Mouse (Mus musculus) ES-CJ7 (cell line): Measurements from ENCODE around the gene Tprgl.

Source experiments
- DNase-seq: peaks from one replicate; pipeline ENCODE4 v3.0.0; 2011; ENCODE audit warnings: low read depth, low spot score

The Tprgl gene

DNA sequence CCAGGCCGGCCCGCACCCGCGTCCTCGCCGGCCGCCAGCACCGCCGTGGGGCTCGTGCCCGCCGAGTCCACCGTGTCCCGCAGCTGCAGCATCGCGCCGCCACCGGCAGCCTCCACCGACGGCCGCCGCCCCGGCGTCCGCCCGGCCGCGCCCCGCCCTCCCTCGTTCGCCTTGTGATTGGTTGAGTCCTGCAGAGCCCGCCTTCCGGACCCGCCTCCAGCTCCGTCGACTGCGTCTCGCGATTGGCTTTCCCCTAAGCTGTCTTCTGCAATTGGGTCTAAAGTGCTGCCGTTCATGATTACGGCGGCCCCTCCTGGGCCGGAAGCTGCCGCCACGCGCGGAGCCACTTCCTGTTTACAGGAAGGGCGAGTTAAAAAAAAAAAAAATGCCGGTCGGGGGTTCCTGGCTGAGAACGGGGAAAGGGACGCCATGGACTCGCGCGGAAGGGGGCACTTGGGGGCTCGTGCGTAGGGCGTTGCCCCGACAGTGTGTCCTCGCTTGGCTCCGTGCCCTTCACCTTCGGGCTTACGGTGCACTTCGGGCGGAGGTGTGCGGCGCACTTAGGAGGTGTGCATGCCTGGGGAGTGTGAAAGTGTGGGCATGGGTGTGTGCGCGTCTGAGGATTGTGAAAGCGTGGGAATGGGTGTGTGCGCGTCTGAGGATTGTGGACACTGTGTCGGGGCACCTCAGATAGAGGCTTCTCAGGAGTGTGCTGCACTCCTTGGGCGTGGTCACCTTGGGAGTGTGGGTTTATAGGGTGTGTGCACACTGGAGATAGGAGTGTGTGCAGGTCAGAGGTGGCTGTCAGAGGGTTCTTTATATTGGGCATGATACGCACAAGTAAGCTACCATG lies at the start of gene Tprgl:
Gene Tprgl (minus strand): TSS at position 129 of the 853 bp plus-strand sequence.
- peak; percentile 97 for DNase-seq

DNA sequence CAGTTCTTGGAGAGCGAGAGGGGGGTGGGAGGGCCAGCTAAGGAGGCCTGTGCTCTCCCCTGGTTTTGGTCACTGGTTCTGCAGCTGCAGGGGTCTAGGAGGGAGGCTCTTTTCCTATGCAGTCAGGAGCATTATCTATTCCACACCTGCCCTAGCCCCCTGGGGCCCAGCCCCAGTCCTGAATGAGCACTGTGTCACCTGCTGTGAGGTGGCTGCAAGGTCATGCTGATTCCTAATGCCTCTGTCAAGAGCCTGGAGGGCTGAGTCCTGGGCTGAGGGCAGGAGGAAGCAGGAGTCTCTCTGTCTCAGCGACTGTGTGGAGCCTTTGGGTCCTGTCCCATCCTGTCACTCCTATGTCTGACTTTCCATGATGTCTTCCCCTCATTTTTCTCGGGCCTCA lies 49.4 kb upstream of the Tprgl start:
- DNase-seq, result peak; percentile 51

DNA sequence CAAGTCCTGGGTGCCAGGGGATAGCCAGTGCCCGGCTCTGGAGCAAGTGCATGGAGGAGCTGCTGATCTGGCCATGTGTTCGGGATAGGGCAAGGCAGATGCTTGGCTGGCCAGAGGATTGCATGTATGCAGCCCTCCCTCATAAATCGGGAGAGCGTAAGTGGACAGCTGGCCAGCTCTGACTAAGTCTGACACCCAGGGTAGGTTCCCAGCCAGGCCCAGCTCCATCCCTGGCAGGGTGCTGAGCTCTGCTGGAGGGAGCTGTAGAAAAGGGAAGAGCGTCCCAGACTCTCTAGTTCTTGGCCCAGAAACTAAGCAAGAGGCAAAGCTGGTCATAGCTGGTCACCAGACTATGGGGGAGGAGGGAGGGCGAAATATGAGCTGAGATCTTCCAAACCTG lies 48.6 kb upstream of the Tprgl start:
- DNase-seq, result no peak

DNA sequence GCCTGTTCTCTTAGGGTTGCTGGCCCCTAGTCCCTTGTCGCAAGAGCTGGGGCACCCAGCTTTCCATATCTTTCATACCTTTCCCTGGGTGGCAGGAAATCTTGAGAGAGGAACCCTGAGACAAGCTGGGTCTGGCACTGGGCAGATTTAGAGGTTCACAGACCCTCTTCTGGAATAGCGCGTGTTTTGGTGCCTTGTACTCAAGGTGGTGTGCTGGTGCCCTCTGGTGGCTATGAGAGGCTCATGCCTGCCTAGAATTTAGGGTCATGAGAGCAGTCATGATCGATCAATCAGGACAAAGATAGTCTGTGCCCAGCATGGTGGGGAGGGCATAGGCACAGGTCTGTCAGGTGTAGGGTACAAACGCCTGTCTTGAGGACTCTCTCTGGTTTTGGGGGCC lies 46.8 kb upstream of the Tprgl start:
- peak; percentile 69 for DNase-seq

DNA sequence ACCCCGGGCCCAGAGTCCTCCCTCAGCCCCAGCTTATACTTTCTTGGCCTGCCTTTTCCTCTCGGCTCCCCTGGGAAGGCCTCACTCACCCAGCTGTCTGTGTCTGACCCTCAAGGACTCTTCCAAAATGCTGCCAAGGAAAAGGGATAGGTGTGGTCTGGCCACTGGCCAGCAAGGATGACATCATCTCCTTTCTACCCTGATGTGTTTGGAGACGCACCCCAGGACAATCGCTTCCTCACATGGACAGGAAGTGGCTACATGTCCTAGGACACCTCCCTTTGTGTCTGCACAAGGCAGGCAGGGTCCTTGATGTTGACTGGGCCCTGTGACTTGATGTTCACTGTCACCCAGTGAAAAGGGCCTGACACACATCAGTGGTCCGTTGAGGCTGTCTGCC lies 44.9 kb upstream of the Tprgl start:
- DNase-seq, result no peak

DNA sequence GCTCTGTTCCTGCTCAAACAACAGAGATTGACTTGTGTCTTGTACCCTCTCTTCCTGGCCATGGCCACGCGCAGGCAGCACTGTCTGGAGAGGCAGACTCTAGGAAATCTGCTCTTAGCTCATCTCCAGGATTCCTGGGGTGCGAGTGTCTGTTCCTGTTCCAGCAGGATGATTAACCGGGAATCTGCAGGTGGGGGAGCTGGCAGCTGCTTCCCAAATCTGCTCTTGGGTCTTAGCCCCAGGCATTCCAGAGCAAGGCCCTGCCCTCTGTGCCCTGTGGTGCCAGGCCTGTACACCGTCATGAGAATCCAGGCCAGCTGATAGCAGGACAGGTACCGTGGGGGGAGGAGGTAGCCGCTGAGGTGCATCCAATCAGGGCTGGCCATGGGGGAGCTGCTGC lies 44.1 kb upstream of the Tprgl start:
- no peak for DNase-seq

DNA sequence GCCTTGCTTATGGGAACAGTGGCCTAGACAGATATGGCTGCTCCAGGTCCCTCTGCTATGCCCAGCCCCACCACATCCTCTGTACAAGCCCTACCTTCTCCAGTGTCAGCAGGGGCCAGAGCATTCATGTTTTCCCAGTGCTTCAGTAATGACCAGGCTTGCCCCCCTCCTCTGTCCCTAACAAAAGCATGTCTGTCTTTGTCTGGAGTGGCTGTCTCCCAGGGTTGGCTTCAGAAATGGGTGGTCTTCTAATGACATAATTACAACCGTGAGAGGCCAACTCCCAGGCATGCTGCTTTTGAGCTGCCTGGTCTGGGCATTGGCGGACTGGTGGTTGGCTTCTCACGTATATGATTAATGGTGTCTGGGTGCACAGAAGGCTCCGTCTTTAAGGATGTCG lies 41.0 kb upstream of the Tprgl start:
- no peak for DNase-seq

DNA sequence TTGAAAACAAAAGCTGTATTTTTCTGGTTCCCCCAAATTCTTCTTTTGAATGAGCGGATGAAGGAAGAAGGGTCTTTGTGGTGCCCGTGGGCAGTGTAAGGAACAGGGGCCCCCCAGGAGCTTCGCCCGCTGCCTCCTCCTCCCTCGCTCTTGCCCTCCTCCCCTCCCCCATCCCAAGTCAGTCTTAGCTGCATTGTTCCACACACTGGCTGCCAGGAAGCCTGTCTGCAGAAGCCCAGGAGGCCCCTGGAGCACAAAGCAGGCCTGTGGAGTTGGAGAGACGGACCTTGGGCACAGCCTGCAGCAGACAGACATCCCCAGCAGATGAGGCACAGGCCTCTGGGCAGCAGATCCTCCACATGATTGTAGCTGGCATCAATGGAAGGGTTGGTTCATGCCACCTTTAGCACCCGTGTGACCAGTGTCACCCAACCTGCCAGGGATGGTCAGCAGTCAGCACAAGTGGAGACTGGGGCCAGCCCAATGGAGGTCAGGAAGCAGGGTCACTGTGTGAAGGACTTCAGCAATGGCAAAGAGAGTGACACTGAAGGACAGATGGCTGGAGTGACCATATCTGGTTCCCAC lies 38.0 kb upstream of the Tprgl start:
- no peak for DNase-seq

DNA sequence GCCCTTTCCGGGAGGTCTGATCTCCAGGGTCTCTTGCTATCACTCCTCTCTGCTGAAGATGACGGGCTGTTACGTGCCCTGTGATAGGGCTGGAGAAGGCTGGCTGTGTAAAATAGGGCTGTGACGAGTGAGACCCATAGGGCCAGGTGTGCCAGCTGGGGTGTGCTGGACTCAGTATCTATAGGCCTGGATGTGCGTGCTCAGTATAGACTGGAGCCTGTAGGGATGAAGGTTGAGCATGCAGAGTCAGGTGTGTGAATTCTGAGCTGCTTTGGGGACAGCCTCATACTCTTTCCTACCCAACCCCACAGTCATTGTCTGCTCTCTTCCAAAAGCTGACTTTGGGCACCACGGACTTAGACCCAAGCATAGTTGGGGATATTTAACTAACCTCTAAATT lies 37.5 kb upstream of the Tprgl start:
- no peak for DNase-seq

DNA sequence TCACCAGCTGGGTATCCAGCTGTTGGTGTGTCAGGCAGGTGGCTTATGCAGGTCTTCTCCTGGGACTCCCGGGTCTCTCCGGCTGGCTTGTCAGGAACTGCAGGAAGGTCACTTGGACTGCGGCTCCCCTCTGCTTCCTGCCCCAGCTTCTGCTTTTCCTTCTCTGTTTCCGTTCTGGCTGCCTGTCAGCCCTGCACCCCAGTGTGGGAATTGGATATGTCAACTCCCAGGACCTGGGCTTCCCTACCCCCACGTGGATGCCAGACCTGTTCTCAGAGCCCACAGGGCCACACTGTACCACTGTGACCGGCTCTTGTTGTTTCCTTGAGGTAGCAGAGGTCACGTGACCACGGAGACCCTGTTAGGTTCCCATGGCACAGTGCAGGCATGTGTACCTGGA lies 28.5 kb upstream of the Tprgl start:
- no peak for DNase-seq

DNA sequence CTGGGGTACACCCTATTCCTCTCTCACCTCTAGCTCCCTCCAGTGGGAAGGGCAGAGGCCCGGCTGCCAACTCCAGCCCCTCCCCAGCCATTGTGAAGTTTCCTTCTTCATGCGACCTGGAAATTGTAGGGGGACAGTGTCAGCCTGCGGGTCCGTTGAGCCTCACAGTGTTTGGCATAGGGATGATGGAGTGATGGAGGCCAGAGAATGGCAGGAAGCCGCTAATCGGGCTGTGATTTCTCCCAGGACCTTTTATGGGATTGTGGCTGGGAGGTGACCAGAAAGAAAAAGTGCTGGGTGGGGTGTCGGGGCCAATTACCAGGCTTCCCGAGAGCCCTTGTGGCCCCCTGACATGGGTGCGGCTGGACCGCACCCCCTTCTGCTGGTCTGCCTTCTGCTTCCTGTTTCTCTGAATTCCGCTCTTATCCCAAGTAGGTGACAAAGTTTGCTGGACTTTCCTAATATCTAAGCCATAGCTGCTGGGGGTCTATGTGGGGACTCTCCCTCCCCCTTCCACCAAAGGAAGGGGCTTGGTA lies 25.6 kb upstream of the Tprgl start:
- DNase-seq, result no peak

DNA sequence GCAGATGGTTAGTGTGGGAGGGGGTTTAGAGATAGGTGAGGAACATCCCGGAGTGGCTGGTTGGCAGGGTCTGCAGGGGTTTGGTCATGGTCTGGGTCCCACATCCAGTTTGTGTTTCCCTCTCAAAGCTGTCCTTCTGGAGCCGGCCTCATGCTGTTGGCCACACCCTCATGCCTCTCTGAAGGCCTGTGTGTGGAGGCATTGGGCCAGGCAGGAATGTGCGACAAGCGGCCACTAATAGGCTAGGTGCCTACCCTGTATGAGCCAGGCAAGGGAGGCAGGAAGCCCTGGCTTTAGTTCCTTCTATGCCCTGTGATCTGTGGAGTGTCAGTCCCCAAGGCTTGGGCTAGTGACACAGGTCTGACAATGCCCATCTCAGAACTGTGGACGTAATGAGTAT lies 24.5 kb upstream of the Tprgl start:
- DNase-seq, result no peak

DNA sequence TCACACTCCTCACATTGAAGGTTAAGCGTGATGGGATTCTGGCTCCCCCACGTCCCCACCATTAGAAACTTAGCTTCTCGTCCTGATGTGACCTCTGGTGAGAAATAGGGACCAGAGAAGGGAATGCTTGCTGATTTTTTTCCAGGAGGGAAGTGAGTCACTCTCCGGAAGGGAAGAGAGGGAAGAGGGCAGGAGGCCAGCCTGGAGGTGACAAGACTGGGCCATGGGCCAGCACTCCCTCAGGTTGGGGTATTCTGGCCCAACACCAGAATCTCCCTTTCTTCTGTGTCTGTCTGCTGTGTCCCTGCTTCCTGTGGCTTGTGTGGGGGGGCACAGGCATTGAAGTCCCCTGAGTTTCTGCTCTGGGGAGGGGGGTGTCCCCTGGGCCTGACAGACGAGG lies 23.1 kb upstream of the Tprgl start:
- no peak for DNase-seq

DNA sequence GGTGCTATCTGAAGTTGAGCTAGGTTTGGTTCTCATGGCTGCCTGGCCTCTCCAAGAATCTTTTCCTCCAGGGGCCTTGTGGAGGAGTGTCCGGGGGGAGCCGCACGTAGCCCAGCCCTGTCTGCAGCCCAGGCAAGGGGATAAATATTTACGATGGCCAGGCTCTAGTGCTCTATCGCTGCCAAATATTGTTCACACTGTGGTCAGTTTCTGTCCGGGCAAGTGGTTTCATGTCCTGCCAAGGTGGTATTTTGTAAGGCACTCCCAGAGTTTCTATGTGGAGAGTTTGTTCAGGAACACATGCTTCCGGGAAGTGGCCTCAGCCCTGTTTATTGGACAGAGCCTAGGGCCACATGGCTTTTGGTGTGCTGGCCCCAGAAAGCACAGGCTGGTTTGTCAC lies 20.5 kb upstream of the Tprgl start:
- DNase-seq, result no peak

DNA sequence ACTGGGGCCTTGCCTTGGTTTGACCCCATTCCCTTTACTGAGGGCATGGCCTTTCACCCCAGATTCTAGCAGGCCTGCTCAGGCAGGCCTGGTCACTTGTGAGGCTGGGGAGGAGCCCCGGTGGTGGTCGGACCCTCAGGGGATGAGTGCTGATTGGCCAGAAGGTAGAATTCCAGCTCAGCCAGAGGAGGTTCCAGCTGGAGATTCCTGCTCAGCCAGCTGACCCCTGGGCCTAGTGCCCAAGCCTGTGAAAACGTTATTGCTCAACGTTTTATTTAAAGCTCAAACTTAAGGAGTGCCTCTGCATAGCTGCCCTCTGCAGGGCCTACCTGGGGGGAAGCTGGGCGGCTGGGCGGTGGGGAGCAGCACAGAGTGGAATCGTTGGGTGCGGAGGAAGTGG lies 16.8 kb upstream of the Tprgl start:
- DNase-seq, result no peak

DNA sequence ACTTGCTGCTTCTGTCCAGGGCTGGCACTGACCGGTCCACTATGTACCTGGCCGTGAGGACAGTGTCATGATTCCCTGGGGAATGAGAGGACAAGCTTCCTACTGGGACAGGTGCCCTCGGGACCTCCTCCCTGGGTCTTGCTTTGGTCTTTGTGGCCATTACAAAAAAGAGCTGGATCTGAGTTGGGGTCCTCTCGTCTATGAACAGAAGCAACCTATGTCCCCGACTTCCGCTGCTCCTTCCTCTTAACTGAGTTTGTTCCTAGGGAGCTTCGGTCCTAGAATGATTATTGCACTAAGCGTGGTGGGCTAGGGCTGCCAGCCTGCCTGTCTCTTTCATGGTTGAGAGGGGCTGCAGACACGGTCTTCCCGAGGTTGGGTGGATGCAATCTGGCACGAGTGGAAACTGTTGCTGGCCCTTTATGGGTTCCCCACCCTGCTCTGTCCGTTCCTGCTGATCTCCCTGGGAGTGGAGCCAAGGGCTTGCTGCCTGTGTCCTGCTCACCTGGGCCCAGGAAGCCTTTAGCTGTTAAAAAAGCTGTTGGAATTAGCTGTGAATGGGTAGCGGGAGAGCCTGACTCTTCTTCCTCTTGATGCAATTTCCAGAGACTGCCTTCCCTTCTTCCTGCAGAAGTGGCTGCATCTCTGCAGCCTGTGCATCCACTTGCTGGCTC lies 11.6 kb upstream of the Tprgl start:
- DNase-seq, result no peak

DNA sequence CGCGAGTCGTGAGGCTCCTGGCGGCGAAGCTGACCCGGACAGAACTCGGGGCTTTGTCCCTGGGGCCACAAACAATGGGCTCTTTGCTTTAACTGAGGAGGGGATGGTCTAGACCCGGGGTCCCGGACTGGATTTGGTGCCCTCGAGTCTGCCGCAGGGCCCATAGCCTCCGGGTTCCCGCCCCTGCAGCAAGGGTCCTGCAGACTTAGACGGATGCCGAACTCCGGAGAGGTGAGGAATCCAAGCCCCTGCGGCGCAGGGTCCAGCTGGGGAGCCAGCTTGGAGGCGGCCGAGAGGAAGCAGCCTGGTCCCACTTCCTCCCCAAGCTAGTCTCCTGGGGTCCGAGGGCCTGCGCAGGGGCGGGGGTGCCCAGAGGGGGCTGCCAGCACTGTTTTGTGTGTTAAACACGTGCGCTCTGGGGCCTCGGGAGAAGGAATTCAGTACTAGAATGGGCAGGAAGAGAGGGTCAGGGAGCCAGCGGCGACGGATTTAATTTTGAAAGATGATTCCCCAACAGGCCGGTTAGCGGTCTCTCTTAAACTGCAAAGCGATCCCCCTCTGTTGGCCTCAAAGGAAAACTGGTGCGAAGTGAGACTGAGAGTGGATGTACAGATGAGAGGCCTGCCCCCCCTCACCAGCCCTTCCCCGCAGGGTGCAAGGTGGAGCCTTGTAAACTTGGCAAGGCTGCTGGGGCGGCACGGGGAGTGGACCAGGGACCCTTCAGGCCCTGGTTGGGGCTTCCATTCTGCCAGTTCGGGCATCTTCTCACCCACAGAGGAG lies 10.9 kb upstream of the Tprgl start:
- DNase-seq, result no peak

DNA sequence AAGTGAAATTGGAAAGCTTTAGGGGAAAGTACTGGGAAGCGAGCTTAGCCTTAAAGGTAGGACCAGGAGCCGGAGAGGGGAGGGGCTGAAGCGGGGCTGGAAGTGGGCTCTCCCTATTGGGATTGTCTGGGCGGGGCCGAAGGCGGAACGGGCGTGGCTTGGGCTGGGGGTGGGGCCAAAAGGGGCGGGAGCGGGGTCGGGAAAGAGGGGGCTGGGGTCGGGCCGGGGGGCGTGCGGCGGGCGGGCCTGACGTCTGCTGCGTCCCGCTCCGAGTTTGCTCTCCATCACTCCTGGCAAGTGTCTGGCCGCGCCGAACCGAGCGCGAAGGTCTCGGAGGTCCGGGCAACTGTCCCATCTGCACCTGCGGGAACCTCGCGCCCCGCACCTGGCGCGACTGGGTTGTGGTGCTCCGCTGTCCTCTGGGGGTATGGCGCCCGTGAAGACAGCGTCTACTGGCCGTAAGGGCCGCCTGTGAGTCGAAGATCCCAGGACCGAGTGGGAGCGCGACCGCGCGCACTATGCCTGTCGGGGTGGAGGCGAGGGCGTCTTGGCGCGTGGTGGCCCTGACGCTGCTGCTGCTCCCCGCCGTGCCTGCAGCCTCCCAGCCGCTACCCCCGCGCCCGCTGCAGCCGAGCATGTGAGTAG lies 10.2 kb upstream of the Tprgl start, which contains the start of gene Megf6:
Gene Megf6 (plus strand): TSS at position 225 of the 645 bp plus-strand sequence.
- DNase-seq, result peak; percentile 84

DNA sequence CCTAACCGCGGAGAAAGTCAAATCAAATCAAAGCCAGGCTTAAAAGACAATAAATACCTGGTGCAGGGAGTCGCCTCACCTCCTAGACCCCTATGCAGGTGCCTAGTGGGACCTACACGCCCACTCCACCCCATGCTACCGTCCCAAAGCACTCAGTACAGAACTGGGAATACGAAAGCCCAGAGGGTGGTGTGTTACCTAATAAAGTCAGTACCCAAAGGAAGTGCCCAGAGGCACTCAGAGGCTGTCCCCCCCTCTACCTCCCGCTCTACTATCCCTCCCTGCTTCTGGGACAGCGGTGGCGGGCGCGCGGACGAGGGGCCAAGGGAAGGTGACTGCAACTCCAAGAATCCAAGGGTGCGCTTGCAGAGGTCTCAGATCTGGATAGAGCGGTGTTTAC lies 9.6 kb upstream of the Tprgl start:
- DNase-seq, result no peak

DNA sequence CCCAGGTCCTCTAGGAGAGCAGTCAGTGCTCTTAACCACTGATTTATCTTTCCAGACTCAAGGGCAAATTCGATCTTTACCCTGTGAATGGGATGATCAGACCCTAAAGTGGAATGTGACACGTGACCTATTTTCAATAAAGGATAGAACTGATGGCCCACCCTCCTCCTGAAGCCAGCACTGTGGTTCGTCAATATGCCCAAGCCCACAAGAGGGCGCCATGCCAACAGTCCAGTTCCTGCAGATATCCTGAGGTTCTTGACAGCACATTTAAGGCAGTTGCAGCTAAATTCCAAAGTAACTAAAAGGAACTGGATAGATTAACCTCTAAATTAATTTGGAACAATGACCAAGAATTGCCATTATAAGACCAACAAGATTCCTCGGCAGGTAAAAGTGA lies 6.6 kb upstream of the Tprgl start:
- peak; percentile 69 for DNase-seq

DNA sequence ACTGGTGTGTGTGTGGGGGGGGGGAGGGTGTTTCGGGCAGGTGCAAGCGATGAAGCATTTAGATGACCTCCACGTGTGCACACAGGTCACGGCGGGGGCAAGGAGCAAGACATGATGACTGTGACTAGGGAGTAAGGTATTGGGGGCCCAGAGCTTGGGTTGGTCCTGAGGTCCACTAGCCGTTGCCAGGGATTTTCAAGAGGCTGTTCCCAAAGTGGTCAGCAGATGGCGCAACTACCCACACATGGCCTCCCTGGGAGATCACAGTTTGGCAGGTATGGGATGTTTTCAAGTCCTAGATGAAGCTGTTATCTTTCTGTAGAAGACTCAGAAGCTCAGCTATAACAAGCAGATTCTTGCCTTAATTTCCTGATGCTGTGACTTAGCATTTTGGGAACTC lies 2.8 kb upstream of the Tprgl start:
- peak; percentile 74 for DNase-seq
